Mouse (Mus musculus) brown adipose tissue, adult 24 weeks (tissue): ENCODE data around the gene Dctn5. TPM values are rescaled to one million over a fixed set of nuclear protein-coding genes. Genes with fewer than 3 reads are reported as not detected.
"Not testable (repeated sequence)": the region's sequence is repeated elsewhere in the genome, so short reads cannot be mapped to it uniquely, and the experiment has no call there.

Experiments used
- H3K27ac ChIP-seq: fragments of 200-500 bp; replicated peaks from 2 replicates; pipeline ENCODE4 v1.5.1; 2012; ENCODE audit warnings: low read depth, mild to moderate bottlenecking, low read length
- H3K4me1 ChIP-seq: fragments of 200-500 bp; 2 replicates; pipeline ENCODE4 v1.6.1; 2012; ENCODE audit warnings: low read length, mixed read lengths; ENCODE audit not compliant: control insufficient read depth, insufficient read depth, insufficient read length
- H3K4me3 ChIP-seq: fragments of 200-500 bp; 2 replicates; pipeline ENCODE4 v1.5.1; 2012; ENCODE audit warnings: low read depth, mild to moderate bottlenecking, low read length, moderate library complexity; ENCODE audit not compliant: insufficient read depth
- polyA plus RNA-seq: library from polyadenylated mRNA; stranded (reverse); fragments of >200 nt; gene quantifications from 2 replicates; pipeline ENCODE4 v1.2.4, GENCODE M21; 2012; ENCODE audit not compliant: missing spikeins, insufficient read depth, insufficient read length

The Dctn5 gene
- 55.1 and 57.1 TPM in 2 replicates for polyA plus RNA-seq

DNA sequence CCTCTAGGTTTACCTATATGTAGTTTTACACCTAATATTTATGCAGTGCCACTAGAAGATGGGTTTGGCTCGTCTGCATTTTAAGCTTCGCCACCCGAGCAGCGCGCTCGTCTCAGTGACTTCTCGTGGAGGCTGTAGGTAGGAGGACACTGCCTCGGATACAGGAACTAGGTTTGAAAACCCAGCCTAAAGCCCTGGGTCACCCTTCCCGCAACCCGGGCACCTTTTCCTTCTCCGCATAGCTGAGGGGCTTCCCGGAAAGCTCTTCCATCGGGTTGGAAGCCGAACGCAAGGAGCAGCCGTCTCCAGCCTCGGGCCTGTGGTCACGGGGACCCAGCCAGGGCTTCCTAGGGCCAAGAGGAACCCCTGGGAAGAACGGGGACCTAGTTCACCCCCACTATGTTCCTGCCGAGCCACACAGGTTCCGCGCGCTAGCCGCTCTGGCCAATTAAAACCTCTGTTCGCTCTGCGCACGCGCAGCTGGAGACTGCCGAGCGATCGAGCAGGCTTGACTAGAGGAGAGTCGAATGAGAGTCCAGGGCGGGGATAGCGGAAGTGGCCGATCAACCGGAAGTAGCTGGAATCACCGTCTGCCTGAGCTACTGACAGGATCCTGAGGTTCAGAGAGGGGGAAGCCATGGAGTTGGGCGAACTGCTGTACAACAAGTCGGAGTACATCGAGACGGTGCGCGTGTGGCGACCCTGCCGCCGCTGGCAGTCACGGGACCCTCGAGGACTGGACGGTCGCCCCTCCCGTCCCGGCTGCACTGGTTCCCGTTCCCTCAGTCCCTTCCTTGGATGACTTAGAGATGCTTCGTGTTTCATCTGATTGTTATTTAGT, at the start of gene Dctn5, which contains the start of gene Palb2:
Gene Dctn5, plus strand, starts transcription at position 545 of the 841 bp plus-strand sequence.
Gene Palb2, minus strand, starts transcription at position 489 of the 841 bp plus-strand sequence.
- Histone ChIP-seq H3K27ac (peak within 1 kb of the TSS; percentile 85), H3K4me1 (no peaks in the 10 kb centered on the region), H3K4me3 (peak within 1 kb of the TSS; percentile 84)

DNA sequence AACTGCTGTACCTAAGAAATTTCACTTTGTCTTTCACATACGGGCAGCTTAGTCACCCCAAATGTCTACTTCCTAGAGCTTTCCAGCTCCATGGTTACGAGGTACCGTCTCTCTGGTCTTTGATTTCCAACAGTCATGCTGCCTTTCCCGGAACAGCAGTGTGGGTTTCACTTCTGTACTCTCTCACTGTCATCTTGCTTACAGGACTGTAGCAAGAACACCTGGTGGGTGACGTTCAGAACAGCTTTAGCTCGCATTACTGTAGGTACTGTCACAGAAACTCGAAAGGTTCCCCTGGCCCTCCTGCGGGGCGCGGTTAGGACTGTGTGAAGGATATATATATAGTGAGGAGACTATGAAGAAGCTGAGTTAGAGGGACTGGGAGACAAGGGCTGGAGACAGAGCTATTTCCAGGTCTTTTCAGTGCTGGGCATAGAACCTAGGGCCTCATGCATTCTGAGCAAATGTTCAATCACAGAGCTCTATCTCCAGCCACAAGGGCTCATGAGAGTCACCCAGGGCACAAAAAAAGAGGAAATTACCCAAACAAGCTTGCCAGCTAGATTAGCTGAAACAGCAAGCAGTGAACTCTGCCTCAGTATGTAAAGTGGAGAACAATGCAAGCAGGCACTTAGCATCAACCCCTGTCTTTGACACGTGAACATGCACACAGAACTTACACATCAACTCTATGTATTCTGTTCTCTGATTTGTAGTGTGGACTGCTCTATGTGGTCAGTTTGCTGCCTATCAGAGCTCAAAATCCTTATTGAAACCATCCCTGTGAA, 45.5 kb upstream of the Dctn5 start:
- no peak overlapping the region; the same call in 1 of the 2 replicates for H3K27ac ChIP-seq
- H3K4me3 ChIP-seq: no peak overlapping the region
- 0 out of 2 replicates have a peak, but pooled peaks cover 2% of the 10 kb centered on the region for H3K4me1 ChIP-seq

DNA sequence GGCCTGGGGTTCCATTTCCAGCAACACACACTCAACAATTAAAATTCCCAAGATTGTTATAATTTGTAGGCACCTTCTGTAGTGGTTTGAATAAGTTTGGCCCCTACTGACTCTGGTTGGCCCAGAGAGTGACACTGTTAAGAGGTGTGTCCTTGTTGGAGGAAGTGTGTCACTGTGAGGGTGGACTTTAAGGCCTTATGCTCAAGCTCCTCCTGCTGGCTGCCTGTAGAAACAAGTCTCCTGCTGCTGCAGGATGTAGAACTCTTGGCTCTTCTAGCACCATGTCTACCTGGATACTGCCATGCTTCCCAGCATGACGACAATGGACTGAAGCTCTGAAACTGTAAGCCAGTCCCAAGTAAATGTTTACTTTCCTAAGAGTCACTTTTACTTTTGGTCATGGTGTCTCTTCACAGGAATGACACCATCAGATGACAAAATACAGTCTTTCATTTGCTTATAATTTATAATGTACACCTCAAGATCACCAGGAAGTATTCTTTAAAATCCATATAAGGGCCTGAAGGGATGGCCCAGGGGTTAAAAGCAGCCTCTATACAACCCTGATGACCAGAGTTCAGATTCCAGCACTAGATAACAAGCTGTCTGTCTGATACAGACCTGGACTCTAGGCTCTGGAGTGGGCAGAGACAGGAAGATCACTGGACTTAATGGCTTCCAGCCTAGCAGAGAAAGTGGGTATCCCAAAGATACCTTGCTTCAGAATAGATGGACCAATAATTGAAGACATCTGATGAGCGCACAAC, 38.1 kb upstream of the Dctn5 start:
- Histone ChIP-seq H3K4me1 (no peaks in the 10 kb centered on the region), H3K4me3 (no peak overlapping the region), H3K27ac (no peak overlapping the region)

DNA sequence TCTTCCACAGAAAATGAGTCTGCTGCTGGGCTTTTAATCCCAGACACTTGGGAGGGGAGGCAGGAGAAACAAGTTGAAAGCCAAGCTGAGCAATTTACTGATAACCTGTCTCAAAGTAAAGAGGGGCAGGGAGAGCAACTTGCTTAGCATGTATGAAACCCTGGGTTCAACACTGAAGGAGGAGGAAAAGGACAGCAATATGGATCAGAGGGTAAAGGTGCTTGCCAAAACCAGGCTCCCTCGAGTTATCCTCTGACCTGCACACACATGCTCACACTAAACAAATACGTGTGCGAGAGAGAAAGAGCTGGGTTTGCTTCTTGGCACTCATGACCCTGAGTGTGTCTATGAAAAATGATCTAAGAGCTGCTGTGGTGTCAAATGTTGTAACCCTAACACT, 34.8 kb upstream of the Dctn5 start:
- no peak overlapping the region for H3K27ac ChIP-seq
- H3K4me1 ChIP-seq: peaks cover 2% of the 10 kb centered on the region; the same call in 1 of the 2 replicates
- no peak overlapping the region for H3K4me3 ChIP-seq

DNA sequence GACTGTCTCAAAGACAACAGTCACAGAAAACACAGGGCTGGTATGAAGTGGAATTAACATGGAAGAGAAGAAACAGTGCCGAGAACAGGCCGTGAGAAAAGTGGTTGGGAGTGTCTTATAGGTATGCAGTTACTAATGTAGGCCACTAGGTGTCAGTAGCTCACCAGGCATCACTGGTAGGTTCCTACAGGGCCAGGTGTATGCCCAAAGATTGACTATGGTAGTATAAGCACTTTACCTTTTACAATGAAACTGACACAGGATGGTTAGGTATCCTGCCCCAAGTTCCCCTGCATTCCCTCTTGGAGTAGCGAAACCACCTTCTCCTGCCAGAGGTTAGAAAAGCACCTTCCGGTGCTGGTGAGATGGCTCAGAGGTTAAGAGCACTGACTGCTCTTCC, 33.6 kb upstream of the Dctn5 start:
- Histone ChIP-seq H3K4me1 (peaks cover 2% of the 10 kb centered on the region; the same call in 1 of the 2 replicates), H3K4me3 (no peak overlapping the region), H3K27ac (no peak overlapping the region)

DNA sequence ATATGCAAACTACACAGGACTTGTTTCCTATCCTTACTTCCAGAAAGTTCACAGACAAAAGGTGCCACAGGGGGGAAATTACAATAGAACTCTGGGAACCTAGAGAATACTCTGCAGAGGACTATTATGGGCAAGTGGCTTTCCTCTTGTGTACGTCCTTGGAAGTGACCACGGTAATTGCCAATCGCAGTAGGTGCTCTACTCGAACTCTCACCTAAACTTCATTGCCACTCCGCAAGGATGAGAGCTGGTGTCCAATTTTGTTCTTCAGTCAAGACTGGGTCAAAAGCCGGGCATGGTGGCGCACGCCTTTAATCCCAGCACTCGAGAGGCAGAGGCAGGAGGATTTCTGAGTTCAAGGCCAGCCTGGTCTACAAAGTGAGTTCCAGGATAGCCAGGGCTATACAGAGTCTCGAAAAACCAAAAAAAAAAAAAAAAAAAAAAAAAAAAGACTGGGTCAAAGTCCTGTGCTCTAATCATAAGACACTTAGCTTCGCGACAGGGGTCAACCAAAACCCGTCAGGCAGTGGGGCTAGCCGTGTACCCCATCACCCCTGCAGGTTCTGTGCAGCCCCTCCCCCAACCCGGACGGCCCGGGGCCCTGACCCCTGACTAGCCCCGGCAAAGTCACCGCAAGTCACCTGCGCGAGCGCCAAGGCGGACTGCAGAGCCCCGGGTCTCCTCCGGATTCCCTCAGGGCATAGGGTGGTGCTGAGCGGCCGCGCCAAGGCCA, 31.7 kb upstream of the Dctn5 start:
- H3K4me1 ChIP-seq: not testable (repeated sequence)
- Histone ChIP-seq H3K4me3 (peak overlapping the region; percentile 75), H3K27ac (peak overlapping the region; percentile 90)

DNA sequence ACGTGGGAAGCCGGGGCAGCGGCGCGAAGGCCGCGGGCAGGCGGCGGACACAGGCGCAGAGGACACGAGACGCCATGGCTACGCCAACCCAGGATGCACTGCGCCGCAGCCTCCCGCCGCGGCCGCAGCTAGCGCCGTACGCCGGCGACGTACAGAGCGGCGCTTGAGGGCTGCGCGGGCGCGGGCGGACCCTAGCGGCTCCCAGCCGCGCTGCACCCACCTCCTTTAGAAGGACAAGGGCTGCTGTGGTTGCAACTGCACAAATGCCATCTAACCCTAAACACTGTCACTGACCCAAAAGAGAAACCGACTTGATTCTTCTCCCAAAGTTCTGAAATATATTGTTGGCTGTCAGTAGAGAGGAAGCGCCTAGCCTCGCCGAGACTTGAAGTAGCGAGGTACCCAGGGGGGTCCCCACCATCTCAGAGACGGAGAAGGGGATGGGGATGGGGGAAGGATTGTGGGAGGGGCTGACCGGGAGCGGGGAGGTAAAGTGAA, 31.0 kb upstream of the Dctn5 start, which contains the start of gene Ndufab1:
Gene Ndufab1, minus strand, starts transcription at position 140 of the 498 bp plus-strand sequence.
- peaks cover 2% of the 10 kb centered on the region; the same call in 1 of the 2 replicates for H3K4me1 ChIP-seq
- H3K4me3 ChIP-seq: peak within 1 kb of the TSS; percentile 75
- peak within 1 kb of the TSS; percentile 90 for H3K27ac ChIP-seq

DNA sequence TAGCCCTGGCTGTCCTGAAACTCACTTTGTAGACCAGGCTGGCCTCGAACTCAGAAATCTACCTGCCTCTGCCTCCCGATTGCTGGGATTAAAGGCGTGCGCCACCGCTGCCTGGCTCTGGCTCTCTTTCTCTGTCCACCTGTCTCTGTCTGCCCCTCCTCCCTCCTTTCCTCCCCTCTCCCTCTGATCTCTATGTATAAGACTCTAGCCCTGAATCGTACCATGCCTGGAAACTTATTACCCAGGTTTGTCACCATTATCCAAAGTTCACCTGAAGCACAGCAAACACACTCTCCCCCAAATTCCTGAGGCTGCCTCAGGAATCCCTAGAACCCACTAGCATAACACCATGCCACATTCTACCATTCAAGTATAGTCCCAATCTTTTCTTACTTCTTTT, 24.6 kb upstream of the Dctn5 start:
- Histone ChIP-seq H3K27ac (no peak overlapping the region), H3K4me1 (no peaks in the 10 kb centered on the region), H3K4me3 (no peak overlapping the region)

DNA sequence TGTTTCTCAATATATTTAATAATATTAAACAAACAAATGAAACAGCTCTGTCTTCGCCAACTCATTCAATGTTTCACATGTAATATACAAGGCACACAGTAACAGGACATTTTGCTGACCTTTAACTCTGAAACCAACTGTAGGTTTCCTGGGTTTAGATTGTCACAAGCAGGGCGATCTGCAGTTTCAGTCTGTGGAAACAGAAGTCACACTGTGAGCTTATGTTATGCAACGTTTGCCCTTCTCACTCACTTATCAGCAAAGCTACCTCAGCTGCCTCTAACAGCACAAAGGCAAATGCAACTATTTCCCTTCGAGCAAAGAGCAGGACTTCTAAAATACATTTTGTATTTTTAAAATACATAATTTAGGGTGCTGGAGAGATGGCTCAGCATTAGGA, 9.3 kb upstream of the Dctn5 start:
- no peaks in the 10 kb centered on the region for H3K4me1 ChIP-seq
- no peak overlapping the region for H3K4me3 ChIP-seq

DNA sequence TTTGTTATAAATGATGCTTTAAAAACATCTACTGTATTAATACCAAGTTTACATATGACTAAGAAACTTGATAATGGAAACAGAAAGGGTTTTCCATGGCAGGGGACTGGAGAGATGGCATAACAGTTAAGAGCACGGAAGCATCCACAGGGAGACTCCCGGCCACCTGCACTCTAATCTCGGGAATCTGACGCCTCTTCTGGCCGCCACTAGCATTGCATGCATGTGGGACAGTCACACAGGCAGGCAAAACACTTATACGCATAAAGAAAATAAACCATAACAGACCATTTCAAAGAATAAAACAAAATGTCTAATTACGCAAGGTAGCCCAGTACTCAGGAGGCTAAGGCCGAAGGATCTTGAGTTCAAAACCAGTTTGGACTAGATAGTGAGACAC, 7.2 kb upstream of the Dctn5 start:
- Histone ChIP-seq H3K4me1 (no peaks in the 10 kb centered on the region), H3K4me3 (no peak overlapping the region), H3K27ac (no peak overlapping the region)

More for the DNA sequence above, 9.3 kb upstream of the Dctn5 start:
- no peak overlapping the region for H3K27ac ChIP-seq

DNA sequence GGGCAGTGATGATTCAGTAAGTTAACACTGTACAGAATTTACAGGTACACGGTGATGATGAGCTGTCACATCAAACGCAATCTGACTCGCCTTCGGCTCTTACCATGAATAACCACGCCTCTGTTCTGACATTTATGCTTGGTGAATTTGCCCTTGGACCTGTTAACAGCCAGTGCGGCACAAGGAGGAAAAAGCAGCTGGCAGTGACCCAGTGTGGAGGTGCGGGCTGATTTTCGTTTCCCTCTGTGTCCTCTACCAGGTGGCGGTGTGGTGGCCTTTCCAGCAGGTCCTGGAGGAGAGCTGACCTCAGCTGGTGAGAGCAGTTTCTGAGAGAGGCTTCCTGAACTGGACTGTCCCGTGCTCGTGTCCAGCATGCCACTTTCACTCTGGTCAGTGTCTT, 5.9 kb upstream of the Dctn5 start:
- Histone ChIP-seq H3K27ac (no peak overlapping the region), H3K4me1 (no peaks in the 10 kb centered on the region), H3K4me3 (no peak overlapping the region)

DNA sequence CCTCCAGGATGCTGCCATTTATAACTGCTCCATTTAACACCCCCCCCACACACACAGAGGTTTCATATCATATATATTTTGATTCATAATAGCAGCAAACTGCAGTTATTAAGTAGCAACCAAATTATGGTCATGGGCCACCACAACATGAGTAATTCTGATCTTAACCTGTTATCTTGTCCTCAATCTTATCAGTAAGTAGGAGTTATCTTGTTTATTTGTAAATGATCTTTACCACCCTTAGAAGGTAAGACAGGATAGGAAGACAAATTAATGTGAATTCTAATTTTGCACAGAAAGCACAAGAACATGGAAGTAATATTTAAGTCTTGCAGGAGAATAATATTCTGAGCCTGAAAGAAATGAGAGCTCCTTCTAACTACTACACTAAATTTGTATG, 1.0 kb upstream of the Dctn5 start:
- Histone ChIP-seq H3K4me1 (no peaks in the 10 kb centered on the region), H3K4me3 (no peak overlapping the region), H3K27ac (no peak overlapping the region)

DNA sequence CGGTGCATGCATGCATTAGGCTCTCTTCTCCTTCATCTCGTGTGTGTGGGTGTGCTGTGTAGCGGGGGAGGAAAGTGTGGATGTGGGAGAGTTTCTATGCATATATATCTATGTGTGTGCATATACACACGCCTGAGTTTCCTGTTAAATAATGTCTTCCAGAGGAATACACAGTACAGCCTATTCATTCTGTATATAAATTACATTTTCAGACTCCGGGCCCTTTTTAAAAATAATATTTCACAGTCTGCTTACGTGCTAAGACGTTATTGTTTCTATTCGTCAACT, 441 bp downstream of the Dctn5 start:
- Histone ChIP-seq H3K27ac (peak overlapping the region; percentile 85), H3K4me1 (no peaks in the 10 kb centered on the region)

DNA sequence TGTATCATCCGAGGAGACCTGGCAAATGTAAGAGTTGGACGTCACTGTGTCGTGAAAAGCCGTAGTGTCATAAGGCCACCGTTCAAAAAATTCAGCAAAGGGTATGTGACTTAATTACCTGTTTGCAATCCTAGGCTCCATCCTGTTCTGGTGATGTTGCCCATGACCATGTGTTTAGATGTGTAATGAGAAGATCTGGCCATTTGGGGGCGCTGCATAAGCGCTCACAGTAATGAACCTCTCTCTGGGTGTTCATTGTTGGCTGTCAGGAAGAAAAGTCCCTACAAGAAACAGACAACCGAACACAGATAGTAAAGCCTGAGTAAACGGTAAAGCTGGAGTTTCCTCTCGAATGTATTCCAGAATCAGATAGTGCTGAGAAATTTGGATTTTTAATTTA, 2.2 kb downstream of the Dctn5 start:
- H3K4me3 ChIP-seq: no peak overlapping the region
- no peaks in the 10 kb centered on the region for H3K4me1 ChIP-seq
- no peak overlapping the region for H3K27ac ChIP-seq

More for the DNA sequence above, 441 bp downstream of the Dctn5 start:
- H3K4me3 ChIP-seq: peak overlapping the region; percentile 84
